Mouse (Mus musculus): Measurements from ENCODE around the gene Dpf3.

Dpf3 gene

DNA sequence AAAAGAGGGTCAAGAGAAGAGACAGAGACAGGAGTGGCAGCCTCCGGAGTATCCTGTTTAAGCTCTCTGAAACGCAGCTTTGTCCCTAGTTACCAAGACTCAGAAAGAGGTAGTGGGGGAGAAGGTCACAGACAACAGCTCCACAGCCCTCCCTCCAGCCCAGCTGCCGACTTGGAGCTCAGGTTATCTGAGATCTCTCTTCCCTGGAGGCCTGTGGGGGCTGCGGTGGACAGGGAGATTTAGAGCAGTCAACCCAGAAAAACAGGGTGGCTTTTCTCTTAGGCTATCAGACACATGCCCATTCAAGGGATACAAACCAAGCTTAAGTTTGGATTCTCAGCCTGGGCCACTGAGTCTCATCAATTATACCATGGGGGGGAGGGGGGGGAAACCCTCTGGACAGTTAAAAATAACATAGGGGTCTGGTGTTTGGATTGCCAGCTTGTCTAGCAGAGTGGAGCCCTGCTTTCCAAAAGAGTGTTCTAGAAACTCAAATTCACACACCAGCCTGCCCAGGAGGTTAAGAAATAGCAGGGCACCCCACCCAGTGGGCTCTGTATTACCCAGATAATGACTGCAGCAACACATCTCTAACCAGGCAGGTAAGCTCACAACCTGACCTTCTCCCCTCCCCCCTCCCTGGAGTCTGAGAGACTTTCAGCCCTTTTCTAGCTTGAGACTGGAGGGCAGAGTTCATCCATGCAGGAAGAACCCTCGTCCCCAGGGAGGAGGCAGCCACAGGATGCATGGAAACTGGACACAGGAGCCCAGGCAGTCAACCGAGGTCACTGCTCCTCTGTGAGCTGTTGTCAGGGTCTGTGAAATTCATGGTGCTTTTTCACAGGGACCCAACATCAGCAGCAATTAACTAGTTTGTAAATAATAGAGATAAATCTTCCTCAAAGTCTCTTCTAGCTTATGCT, 20.7 kb downstream of the Dpf3 start:
- DNase-seq (ENCODE audit: low read depth), result no peak

DNA sequence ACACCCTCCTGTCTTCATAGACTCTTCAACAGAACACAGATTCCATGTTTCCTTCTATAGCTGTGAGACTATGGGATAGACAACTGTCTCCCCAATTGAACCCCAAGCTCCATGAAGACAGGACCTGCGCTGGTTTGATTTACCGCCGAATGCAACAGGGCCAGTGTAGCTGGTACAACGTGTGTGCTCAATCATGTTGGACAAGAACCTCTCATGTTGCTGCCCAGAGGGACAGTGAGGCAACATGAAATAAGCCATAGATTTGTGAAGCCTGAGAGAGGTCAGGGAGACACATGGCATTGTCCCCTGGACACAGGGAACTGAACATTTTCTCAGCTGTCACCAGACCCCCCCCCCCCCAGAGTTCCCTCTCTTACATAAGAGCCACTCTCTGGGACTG, 21.5 kb downstream of the Dpf3 start:
- no peak for DNase-seq (ENCODE audit: low read depth)

DNA sequence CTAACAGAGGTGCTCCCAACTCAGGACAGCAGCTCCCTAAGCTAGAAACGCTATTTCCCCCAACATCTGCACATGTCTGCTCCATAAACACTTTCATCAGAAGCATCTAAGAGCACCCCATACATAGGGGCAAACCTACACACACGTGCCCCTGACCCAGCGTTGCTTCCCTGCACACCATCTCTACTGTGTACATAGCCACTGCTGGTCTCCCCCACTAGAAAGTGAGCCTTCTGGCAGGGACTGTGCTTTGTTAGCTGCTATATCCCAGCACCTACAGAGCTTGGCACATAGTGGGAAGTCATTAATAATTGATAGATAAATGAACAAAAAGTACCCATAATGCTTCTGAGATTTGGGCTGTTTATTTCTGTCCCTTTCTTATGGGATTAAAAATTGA, 27.2 kb downstream of the Dpf3 start:
- no peak for DNase-seq (ENCODE audit: low read depth)

DNA sequence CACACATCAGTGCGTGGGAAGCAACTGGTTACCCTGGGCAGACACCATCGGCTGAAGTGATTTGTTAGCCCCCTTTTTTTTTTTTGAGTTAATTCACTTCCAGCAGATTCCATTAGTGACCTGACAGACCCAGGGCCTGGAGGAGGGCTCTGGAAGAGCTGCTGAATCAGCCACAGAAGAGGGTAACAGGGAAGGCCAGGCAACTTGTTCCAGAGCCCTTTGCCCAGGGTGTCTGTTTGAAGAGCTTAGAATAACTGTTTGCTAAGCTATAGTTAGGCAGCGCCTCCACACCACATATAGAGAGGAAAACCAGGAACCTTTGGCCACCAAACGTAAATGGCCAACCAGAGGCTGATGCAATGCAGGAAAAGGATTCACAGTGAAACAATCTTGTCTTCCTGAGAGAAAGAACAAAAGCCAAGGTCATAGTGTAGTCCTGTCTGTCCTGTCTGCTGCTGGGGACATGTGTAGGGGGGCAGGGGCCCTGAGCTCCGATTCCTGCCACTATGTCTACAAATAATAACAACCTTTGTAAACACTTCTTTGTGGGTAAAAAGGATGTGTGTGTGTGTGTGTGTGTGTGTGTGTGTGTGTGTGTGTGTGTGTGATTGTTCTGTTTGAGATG, 32.7 kb downstream of the Dpf3 start:
- no peak for DNase-seq (ENCODE audit: low read depth)

DNA sequence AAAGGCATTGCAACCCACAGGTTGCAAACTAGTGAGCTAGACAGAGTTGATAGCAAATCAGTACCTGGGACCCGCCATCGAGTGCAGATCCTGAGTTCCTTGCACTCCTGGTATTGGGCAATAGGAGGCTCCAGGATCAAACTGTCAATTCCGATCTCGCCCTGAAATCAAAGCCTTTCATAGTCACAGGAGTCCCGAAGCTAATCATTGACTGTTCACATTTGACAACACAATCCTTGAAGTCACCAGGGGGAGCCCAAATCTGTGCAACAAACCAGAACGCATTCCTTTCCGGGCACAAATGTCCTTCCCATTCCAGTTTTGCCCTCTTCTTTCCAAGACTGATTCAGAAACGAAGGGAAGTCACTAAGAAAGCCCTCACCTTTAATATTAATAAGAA, 35.7 kb downstream of the Dpf3 start:
- DNase-seq (ENCODE audit: low read depth), result no peak

DNA sequence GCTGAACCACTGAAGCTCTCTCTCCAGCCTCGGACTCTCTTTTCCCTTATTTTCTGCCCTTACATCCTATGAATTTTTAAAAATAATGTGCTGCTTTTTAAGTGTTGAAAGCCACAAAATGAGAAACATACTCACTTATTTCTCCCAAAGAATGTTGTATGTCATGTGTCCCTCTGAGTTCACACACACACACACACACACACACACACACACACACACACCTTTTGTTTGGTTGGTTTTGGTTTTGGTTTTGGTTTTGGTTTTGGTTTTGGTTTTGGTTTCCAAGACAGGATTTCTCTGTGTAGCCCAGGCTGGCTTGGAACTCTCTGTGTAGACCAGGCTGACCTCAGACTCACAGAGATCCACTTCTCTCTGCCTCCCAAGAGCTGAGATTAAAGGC, 37.0 kb downstream of the Dpf3 start:
- DNase-seq (ENCODE audit: low read depth), result no peak

DNA sequence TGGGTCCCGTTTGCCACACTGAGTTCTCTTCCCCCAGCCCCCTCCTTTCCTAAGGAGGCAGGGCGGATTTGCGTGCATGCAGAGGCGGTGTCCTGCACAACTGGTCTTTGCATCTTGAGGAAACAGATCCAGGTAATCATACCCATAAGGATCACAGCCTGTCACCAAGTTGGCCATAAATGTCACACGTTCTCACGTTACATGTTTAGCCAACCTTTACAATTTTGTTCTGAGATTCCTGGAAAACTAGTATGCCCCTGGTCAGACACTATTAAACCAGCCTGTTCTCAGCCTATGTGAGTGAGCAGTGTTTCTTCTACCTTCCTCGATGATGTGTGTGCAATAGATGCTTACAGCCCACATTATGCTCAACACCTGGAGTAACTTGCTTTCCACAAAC, 38.3 kb downstream of the Dpf3 start:
- DNase-seq (ENCODE audit: low read depth), result no peak

DNA sequence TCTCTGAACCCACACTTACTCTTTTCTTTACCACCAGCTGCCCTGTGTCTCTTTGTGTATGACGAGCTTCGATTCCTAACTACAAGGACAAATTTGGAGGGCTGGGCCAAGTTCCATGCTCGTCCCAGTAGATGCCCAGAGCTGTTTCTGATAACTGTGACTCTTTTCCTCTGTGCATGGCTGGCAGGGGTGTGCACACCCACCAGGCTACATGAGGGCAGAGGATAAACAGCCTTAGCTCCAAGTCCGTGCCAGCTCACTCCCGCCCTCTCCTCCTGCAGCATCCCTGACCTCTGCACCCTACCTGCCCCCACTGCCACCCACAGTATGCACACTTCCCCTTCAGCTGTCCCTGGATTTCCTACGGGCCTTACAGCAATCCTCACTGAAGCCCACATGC, 41.9 kb downstream of the Dpf3 start:
- no peak for DNase-seq (ENCODE audit: low read depth)

DNA sequence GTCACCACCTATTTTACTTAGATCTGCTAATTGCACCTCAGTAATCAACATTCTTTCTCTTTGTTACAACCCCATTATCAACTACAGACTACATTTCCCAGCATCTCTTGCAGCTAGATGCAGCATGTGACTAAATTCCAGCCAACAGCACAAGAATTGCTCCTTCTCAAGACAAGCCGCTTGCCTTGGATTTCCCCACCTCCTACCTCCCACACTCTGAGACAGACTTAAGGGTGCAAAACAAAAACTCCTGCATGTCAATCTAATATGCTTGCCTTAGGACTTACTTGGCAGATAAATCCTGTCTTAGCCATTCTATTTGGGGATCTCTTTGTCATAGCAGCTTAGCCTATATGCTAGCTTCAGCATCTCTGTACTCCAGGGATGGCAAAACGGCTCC, 43.1 kb downstream of the Dpf3 start:
- DNase-seq (ENCODE audit: low read depth), result no peak

DNA sequence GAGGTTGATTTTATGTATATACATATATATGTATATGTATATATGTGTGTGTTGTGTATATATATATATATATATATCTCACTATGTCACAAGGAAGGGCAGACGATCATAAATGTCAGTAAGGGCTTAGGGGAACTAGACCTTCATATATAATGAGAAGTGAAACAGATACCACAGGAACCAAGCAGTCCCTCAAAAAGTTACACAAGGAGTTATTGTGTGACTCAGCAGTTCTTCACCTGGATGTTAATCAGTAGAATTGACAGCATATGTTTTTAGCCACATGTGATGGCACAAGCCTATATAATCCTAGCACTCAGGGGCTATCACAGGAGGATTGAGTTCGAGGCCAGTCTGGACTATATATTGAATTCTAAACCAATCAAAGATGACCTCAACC, 49.5 kb downstream of the Dpf3 start:
- DNase-seq (ENCODE audit: low read depth), result no peak

DNA sequence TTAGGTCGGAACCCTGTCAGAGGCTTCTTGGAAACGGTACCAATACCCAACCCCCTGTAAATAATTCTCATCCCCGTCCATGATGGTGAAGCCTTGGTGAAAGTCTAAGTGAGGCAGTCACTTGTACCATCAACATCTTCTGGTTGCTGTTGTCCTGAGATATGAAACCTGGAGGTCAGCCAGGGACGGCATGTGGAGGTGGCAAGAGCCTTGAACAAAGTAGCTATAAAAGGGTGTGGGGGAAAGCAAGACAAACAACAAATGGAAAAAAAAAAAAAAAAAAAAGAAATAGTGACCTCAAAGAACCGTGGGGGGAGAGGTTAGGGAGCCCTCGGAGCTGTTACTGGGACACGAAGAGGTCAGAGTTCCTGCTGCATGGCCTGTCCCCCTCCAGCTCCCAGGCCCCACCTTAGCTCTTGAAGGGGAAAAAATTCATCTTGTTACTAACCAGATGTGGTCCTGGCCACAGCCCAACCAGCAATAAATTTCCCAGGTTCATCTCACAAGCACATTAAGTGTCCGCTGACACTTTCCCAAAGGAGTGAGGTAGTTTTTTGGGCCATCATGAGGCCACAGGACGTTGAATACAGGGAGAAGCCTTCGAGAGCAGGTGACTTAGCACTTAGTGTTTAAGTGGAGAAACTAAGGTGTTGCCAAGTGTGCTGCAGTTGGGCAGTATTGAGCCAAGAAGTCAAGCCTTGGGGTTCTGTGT, 53.4 kb downstream of the Dpf3 start:
- no peak for DNase-seq (ENCODE audit: low read depth)

DNA sequence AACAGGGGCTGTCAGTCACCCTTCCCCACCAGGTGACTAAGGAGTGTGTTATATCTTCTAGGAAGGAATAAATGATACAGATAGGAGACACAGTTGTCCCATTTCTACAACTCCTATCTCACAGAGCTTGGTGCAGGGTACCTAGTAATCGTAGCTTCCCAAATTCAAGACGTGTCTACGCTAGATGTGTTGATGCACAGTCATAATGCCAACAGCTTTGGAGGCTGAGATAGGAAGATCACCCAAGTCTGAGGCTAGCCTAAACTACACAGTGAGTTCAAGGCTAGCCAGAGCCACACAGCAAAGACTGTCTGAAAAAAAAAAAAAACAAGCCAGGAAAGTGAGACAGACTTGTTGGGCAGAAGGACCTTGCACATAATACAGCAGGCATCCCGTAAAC, 54.1 kb downstream of the Dpf3 start:
- no peak for DNase-seq (ENCODE audit: low read depth)

DNA sequence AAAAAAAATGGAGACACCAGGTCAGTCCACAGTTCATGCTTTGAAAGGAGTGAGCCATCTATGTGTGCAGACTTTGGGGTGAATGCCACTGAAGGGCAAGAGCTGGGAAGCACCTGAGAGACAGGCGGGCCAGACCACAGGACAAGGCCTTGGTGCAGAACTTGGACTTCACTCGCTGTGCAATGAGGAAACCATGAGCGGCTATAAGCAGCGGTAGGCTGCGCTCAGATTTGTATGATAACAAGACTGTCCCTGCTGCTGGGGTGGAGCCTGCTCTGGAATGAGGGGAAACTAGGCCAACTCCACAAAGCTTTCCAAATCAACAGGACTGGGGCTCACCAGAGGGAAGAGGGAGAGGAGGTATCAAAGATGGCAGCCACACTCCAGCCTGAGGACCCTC, 57.3 kb downstream of the Dpf3 start:
- DNase-seq (ENCODE audit: low read depth), result no peak

DNA sequence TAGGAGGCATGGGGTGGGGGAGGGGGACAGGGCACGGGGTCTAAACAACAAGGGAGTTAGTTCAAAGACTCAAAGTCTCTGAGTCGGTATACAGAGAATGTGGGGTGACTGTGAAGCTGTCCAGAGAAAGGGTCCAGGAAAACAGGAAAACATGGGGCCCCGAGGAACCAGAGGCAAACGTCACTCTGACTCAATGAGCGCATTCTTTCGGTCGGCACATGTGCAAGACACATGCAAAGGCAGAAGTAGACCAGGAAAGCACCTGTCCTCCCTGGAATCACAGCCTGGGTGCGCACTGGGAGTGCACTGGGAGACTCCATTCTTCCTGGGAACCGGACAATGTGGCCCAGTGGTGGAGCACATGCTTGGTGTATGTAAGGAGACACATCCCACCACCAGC, 59.5 kb downstream of the Dpf3 start:
- DNase-seq (ENCODE audit: low read depth), result no peak

DNA sequence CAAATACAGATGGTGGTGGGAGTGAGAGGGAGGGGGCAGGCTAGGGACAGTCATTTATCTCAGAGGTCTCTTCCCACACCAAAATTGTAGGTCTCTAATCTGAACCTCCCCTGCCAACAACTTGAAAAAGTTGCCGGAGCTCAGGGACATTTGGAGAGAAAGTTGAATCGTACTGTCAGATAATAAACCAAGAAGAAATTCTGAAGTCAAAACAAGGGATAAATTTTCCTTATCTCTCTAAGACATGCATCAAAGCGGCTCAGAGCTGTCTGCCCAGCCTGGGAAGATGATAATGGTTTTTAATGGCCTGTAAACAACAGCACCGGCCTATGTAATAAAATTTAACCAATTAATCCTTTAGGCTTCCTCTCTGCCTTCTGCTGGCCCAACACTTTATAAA, 59.9 kb downstream of the Dpf3 start:
- DNase-seq (ENCODE audit: low read depth), result no peak

DNA sequence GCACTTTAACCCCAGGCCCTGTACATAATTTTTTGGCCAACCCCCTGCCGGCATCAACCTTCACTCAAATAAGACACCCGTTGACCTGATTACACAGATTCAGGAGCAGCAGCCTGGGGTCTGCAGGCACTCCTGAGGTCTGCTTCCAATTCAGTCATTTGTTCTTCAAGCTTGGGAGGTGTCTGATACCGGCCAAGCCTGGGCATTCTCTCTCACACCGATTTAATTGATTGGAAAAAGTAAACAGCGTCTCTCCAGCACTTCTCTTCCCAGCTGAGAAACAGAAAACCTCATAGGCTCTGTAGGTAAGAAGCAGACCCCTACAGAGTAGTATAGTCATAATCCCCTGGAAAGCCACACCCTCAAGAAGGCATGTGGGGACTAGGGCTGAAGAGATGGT, 61.2 kb downstream of the Dpf3 start:
- no peak for DNase-seq (ENCODE audit: low read depth)

DNA sequence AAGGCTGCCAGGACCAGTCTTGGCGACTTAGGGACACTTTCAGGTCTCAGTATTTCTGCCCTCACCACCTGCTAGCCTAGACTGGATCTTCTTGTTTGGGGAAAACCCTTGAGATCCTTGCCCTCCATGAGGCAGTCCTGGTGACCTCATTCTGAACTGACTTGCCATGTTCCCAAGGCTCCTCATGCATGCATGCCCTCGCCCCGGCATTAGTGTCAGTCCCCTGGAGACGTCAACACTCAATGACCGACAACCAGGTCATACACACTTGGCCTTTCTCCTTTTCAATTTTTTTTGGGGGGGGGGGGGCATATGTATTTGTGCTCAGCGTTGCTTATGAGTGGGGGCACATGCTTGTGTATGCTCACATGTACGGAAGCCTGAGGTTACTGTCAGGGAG, 61.8 kb downstream of the Dpf3 start:
- no peak for DNase-seq (ENCODE audit: low read depth)

DNA sequence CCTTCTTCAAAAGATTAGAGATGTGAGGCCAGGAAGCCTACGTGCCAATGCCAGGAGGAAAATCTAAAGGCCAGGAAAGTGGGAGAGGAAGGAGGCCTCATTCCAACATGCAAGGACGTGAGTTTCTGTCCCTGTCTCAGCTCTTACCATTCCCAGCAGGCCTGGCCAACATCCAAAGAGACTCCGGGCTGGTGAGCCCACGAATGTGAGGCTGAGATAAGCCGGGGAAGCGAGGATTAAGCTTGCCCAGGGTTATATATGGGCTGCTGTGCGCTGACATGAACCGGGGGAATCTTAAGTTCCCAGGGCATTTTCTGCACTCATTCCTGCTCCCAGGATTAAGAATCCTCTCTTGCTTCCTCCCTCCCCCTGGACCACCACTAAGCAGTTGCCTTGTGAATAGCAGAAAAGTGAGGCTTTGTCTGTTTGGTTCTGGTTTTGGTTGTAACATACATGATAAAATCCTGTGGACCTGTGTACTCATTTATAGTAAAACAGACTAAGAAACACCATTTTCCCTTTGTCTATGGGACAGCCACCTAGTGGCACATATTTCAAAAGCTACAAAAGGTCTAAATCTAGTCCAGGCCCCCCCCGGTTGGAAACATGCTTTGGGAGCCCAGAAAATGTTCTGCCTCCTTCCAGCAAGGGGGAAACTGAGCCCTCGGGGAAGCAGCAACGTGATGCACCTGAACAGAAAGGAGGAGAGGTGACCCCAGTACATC, 62.6 kb downstream of the Dpf3 start:
- no peak for DNase-seq (ENCODE audit: low read depth)

DNA sequence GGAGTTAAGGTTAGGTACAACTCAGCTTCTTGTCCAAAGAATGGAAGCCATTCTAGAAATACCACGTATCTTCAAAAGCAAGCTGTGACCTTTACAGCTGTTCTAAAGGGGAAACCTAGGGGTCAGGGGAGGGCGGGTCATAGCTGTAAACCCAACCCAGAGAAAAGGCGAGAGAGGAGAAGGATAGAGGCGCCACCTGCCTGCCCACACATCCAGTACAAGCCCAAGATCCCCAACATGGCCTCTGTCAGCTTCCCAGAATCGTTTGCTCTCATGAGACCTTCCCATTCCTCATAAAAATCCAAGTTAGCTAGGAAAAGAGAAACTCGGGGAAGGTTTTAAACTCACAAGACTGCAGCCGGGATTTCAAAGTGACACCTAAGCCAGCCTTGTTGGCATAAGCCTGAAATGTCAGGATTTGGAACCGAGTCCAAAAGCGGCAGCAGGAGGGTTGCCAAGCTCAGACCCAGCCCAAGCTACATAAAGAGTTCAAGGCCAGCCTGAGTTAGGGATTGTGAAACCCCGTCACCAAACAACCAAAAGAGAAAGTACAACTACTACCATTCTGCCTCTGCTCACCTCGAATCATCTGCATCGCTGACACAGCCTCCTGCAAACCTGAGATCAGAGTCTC, 63.3 kb downstream of the Dpf3 start:
- no peak for DNase-seq (ENCODE audit: low read depth)

DNA sequence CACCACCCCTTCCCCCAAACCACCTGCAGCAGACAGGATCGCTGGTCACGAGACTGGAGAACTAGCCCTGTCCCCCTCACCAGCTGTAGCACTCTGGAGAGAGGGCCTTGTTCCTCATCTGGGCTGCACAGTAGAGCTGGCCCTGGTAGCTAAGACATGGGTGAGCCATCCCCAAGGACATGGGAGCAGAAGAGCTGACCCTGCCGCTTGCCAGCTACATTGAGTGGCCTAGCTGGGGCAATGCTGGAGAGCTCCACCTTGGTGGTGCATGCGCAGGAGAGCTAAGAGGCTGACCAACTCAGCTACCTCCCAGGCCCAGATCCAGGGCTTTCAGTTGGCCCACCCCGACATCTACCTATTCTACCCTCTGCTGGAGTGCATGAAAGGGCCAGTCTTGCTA, 67.2 kb downstream of the Dpf3 start:
- DNase-seq (ENCODE audit: low read depth), result no peak

DNA sequence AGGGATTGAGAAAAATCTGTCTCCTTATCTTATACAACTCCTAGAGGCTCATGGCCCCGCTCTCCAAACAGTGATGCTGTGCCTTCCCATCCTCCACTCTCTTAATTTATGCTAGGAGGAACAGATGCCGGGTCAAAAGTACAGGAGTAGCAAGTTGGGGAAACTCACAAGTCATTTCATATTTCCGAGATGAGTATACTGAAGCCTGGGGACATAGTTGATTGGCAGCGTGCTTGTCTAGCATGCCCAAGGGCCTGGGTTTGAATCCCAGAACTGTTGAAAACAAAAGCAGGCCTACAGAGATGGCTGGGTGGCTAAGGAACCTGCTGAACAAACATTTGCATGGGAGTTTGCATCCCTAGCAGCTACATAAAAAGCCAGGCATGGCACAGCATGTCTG, 72.3 kb downstream of the Dpf3 start:
- no peak for DNase-seq (ENCODE audit: low read depth)

DNA sequence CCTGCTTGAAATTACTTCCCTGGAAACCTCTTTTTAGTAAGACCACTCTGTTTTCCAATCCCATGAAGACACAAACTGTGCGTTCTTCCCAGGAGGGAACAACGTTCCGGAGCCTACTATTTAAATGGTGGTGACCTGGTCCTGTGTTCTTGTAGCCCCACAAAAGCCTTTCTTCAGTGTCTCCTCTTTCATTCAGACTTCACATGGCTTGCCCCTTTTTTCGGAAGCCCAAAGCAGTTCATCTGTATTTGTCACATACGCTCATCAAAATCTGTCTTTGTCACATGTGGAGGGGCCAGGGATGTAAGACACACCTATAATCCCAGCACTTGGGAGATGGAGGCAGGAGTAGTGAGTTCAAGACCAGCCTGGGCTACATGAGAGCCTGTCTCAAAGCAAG, 73.8 kb downstream of the Dpf3 start:
- DNase-seq (ENCODE audit: low read depth), result no peak

Measured in naive thymus-derived CD4-positive, alpha-beta T cell, adult 2 months (primary cell).